Mouse (Mus musculus) MEL (cell line): ENCODE data around the gene Htr3b. TPM values are rescaled to one million over a fixed set of nuclear protein-coding genes. Genes with fewer than 3 reads are reported as not detected.
A peak's percentile ranks its signal among the peaks of the same experiment; 100 is the strongest.

Source experiments
- DNase-seq: peaks from one replicate; pipeline ENCODE4 v3.0.0; 2011; ENCODE audit warnings: low read depth, low spot score
- H3K27ac ChIP-seq: 2 replicates; pipeline ENCODE4 v1.5.1; 2012; ENCODE audit warnings: low read depth, mild to moderate bottlenecking, control low read depth, low read length, moderate library complexity; ENCODE audit not compliant: control insufficient read depth
- H3K27me3 ChIP-seq, 2 experiments: fragments of 150-350 bp in 1 of 2; sonication (generic) in 1 of 2; 2 replicates each; pipeline ENCODE4 v1.6.1; 2012; ENCODE audit warnings: low read length in 2 of 2, mild to moderate bottlenecking in 2 of 2, improper control_type of control experiment in 1 of 2, moderate library complexity in 1 of 2; ENCODE audit not compliant: insufficient read depth in 2 of 2, control insufficient read depth in 1 of 2
- H3K36me3 ChIP-seq, 2 experiments: 2 replicates each; pipeline ENCODE4 v1.6.1; 2012 to 2014; ENCODE audit warnings: low read length in 2 of 2, improper control_type of control experiment in 1 of 2, inconsistent platforms in 1 of 2, mild to moderate bottlenecking in 1 of 2; ENCODE audit not compliant: insufficient read depth in 2 of 2, control insufficient read depth in 1 of 2
- H3K4me1 ChIP-seq, 2 experiments: fragments of 150-350 bp in 1 of 2; sonication (generic) in 1 of 2; 2 replicates each; pipeline ENCODE4 v1.6.1; 2012; ENCODE audit warnings: low read length in 2 of 2, improper control_type of control experiment in 1 of 2, mild to moderate bottlenecking in 1 of 2; ENCODE audit not compliant: insufficient read depth in 2 of 2, control insufficient read depth in 1 of 2
- H3K4me3 ChIP-seq, 2 experiments: fragments of 150-350 bp in 1 of 2; sonication (generic) in 1 of 2; 2 replicates each; pipeline ENCODE4 v1.5.1; 2012; ENCODE audit warnings: low read depth in 2 of 2, low read length in 2 of 2, mild to moderate bottlenecking in 2 of 2, moderate library complexity in 2 of 2, control low read depth in 1 of 2, improper control_type of control experiment in 1 of 2; ENCODE audit not compliant: control insufficient read depth in 1 of 2, insufficient read depth in 1 of 2
- H3K79me2 ChIP-seq: 2 replicates; pipeline ENCODE4 v1.6.1; 2012; ENCODE audit warnings: mild to moderate bottlenecking, low read length, moderate library complexity; ENCODE audit not compliant: control insufficient read depth, poor library complexity, insufficient read depth
- H3K9ac ChIP-seq: 2 replicates; pipeline ENCODE4 v1.6.1; 2012; ENCODE audit warnings: low read depth, mild to moderate bottlenecking, control low read depth, low read length, moderate library complexity; ENCODE audit not compliant: control insufficient read depth, poor library complexity, severe bottlenecking
- H3K9me3 ChIP-seq: fragments of 150-350 bp; sonication (generic); replicated peaks from 2 replicates; pipeline ENCODE4 v1.6.1; 2012; ENCODE audit warnings: mild to moderate bottlenecking, low read length, improper control_type of control experiment, moderate library complexity; ENCODE audit not compliant: insufficient read depth
- CHD1 ChIP-seq: IDR thresholded peaks from 2 replicates; pipeline ENCODE4 v1.6.1; 2012; ENCODE audit warnings: low read depth, mild to moderate bottlenecking, inconsistent platforms, low read length, improper control_type of control experiment
- CTCF ChIP-seq, 3 experiments: IDR thresholded peaks in 2 of 3; conservative IDR thresholded peaks in 1 of 3; 2 replicates each; pipeline ENCODE4 v1.5.1; 2011 to 2012; ENCODE audit warnings: low read length in 3 of 3, low read depth in 2 of 3, mild to moderate bottlenecking in 2 of 3, improper control_type of control experiment in 1 of 3, inconsistent platforms in 1 of 3, mixed read lengths in 1 of 3, moderate library complexity in 1 of 3; ENCODE audit not compliant: control insufficient read depth in 1 of 3, insufficient read depth in 1 of 3, poor library complexity in 1 of 3, severe bottlenecking in 1 of 3
- E2F4 ChIP-seq: IDR thresholded peaks from 2 replicates; pipeline ENCODE4 v1.6.1; 2011; ENCODE audit warnings: low read depth, low read length, improper control_type of control experiment, borderline replicate concordance
- GABPA ChIP-seq: IDR thresholded peaks from 2 replicates; pipeline ENCODE4 v1.6.1; 2012; ENCODE audit warnings: low read depth, mild to moderate bottlenecking, inconsistent platforms, low read length, improper control_type of control experiment, moderate library complexity
- GATA1 ChIP-seq: IDR thresholded peaks from 2 replicates; pipeline ENCODE4 v1.6.1; 2011; ENCODE audit warnings: low read depth, low read length, improper control_type of control experiment
- HCFC1 ChIP-seq: IDR thresholded peaks from 2 replicates; pipeline ENCODE4 v1.6.1; 2012; ENCODE audit warnings: low read depth, mild to moderate bottlenecking, inconsistent platforms, low read length, improper control_type of control experiment, moderate library complexity
- MAFK ChIP-seq: IDR thresholded peaks from 2 replicates; pipeline ENCODE4 v1.6.1; 2011; ENCODE audit warnings: low read depth, mild to moderate bottlenecking, low read length, improper control_type of control experiment, borderline replicate concordance
- MAX ChIP-seq: IDR thresholded peaks from 2 replicates; pipeline ENCODE4 v1.6.1; 2011; ENCODE audit warnings: low read length, improper control_type of control experiment
- MEF2A ChIP-seq: IDR thresholded peaks from 2 replicates; pipeline ENCODE4 v1.6.1; 2014; ENCODE audit warnings: low read depth, mild to moderate bottlenecking, inconsistent platforms, low read length, improper control_type of control experiment; ENCODE audit not compliant: poor library complexity, insufficient replicate concordance, severe bottlenecking; ENCODE audit errors: extremely low read depth
- MXI1 ChIP-seq: IDR thresholded peaks from 2 replicates; pipeline ENCODE4 v1.6.1; 2011; ENCODE audit warnings: mild to moderate bottlenecking, low read depth, low read length, improper control_type of control experiment
- MYB ChIP-seq: IDR thresholded peaks from 2 replicates; pipeline ENCODE4 v1.6.1; 2011; ENCODE audit warnings: mild to moderate bottlenecking, low read depth, low read length, improper control_type of control experiment
- MYC ChIP-seq: IDR thresholded peaks from 2 replicates; pipeline ENCODE4 v1.6.1; 2011; ENCODE audit warnings: low read depth, mild to moderate bottlenecking, low read length, improper control_type of control experiment, moderate library complexity
- NELFE ChIP-seq: IDR thresholded peaks from 2 replicates; pipeline ENCODE4 v1.6.1; 2011; ENCODE audit warnings: low read depth, low read length, improper control_type of control experiment
- NRF1 ChIP-seq: IDR thresholded peaks from 2 replicates; pipeline ENCODE4 v1.6.1; 2014; ENCODE audit warnings: low read depth, mild to moderate bottlenecking, inconsistent platforms, low read length, improper control_type of control experiment, moderate library complexity; ENCODE audit not compliant: poor library complexity, insufficient read depth, severe bottlenecking
- POLR2A ChIP-seq, 2 experiments: IDR thresholded peaks; 2 replicates each; pipeline ENCODE4 v1.6.1; 2011 to 2012; ENCODE audit warnings: low read length in 2 of 2, mild to moderate bottlenecking in 2 of 2, control low read depth in 1 of 2, improper control_type of control experiment in 1 of 2, low read depth in 1 of 2, moderate library complexity in 1 of 2; ENCODE audit not compliant: control insufficient read depth in 1 of 2, insufficient read depth in 1 of 2, poor library complexity in 1 of 2
- RAD21 ChIP-seq: IDR thresholded peaks from 2 replicates; pipeline ENCODE4 v1.6.1; 2011; ENCODE audit warnings: mild to moderate bottlenecking, low read depth, low read length, improper control_type of control experiment
- RCOR1 ChIP-seq: IDR thresholded peaks from 2 replicates; pipeline ENCODE4 v1.6.1; 2012; ENCODE audit warnings: low read depth, mild to moderate bottlenecking, inconsistent platforms, low read length, improper control_type of control experiment
- SIN3A ChIP-seq: IDR thresholded peaks from 2 replicates; pipeline ENCODE4 v1.6.1; 2012; ENCODE audit warnings: low read length, improper control_type of control experiment, inconsistent platforms
- SMC3 ChIP-seq: IDR thresholded peaks from 2 replicates; pipeline ENCODE4 v1.6.1; 2011; ENCODE audit warnings: low read depth, low read length, improper control_type of control experiment
- TAL1 ChIP-seq: IDR thresholded peaks from 2 replicates; pipeline ENCODE4 v1.6.1; 2012; ENCODE audit warnings: mild to moderate bottlenecking, inconsistent platforms, low read length, moderate library complexity, mixed read lengths
- TBP ChIP-seq: IDR thresholded peaks from 2 replicates; pipeline ENCODE4 v1.8.0; 2011; ENCODE audit warnings: low read depth, low read length, improper control_type of control experiment
- TCF12 ChIP-seq: IDR thresholded peaks from 2 replicates; pipeline ENCODE4 v1.6.1; 2014; ENCODE audit warnings: low read depth, mild to moderate bottlenecking, inconsistent platforms, low read length, improper control_type of control experiment, moderate library complexity
- ZC3H11A ChIP-seq: IDR thresholded peaks from 2 replicates; pipeline ENCODE4 v1.6.1; 2012; ENCODE audit warnings: low read depth, mild to moderate bottlenecking, inconsistent platforms, low read length, improper control_type of control experiment
- polyA plus RNA-seq, 2 experiments: library from polyadenylated mRNA; stranded (reverse) in 1 of 2; unstranded in 1 of 2; fragments of >175 nt in 1 of 2; fragments of >200 nt in 1 of 2; gene quantifications; 2 replicates each; pipeline versions ENCODE4 v1.2.1 to v1.2.4; 2012; ENCODE audit warnings: low replicate concordance in 2 of 2, low read depth in 1 of 2; ENCODE audit not compliant: insufficient read length in 2 of 2, insufficient read depth in 1 of 2, missing spikeins in 1 of 2
- total RNA-seq: library from RNA; depleted of rRNA; stranded (reverse); fragments of 300-350 nt; gene quantifications from 2 replicates; pipeline ENCODE4 v1.2.3, GENCODE M21; 2012

The Htr3b gene
- total and polyA plus RNA-seq, 3 experiments: not detected

DNA sequence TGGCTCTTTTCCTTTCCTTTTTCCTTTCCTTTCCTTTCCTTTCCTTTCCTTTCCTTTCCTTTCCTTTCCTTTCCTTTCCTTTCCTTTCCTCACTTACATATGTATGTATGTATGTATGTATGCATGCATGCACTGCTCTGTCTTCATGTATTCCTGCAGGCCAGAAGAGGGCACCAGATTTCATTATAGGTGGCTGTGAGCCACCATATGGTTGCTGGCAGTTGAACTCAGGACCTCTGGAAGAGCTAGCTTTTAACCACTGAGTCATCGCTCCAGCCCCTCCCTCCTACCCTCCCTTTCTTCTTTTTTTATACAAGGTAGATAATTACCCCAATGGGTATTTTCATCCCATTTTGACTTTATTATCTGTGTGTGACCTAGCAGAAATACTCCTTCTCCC, 30.9 kb upstream of the Htr3b start:
- Histone ChIP-seq H3K27ac (no peak overlapping the region), H3K9me3 (no peaks in the 10 kb centered on the region), H3K79me2 (no peaks in the 10 kb centered on the region)
- peak; percentile 24; the same call in 1 of the 2 replicates for TF ChIP-seq SMC3
- no peak for TF ChIP-seq TBP
- TF ChIP-seq CTCF (IDR thresholded peaks at IDR 0.05 in 2 of 3, conservative IDR thresholded peaks at IDR 0.05 in 1 of 3; ENCODE audit: control insufficient read depth in 1 of 3, insufficient read depth in 1 of 3, low read depth in 2 of 3, low read length in 3 of 3, poor library complexity in 1 of 3, severe bottlenecking in 1 of 3): peak in 2 of 3 experiments; percentile 23 to 39; a peak in 2 of 6 replicates
- TF ChIP-seq MYB: no peak
- TF ChIP-seq RAD21: peak; percentile 9
- TF ChIP-seq, all 39 proteins: peak for 3
- Histone ChIP-seq H3K4me3 (no peak overlapping the region), H3K4me1 (no peaks in the 10 kb centered on the region), H3K36me3 (no peaks in the 10 kb centered on the region), H3K27me3 (no peaks in the 10 kb centered on the region), H3K9ac (no peak overlapping the region)
- DNase-seq: peak; percentile 45

DNA sequence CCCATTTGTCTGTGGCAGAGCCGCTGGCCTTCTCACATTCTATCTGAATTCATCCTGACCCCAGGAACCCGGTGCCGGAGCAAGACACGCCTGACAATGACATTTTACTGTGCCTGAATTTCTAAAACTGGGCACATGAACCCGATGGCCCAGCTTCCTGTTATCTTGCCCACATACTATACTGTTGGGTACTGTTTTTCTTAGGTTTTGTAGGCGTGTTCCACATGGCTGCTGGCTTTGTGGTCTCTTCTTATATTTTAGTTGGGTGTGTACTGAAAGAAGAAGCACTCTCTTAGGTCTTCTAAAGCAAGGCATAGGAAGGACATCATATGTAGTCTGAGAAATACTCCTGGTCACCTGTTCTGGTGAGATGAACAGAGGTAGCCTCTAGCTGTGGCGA, 30.0 kb upstream of the Htr3b start:
- Histone ChIP-seq H3K27me3 (no peaks in the 10 kb centered on the region), H3K4me1 (no peaks in the 10 kb centered on the region), H3K9me3 (no peaks in the 10 kb centered on the region)
- TF ChIP-seq MXI1 (no peak), POLR2A (IDR thresholded peaks at IDR 0.05; ENCODE audit: control insufficient read depth in 1 of 2, insufficient read depth in 1 of 2, low read depth in 1 of 2, low read length in 2 of 2, poor library complexity in 1 of 2) (no peak), CHD1 (no peak), MAX (no peak), ZC3H11A (no peak), TAL1 (no peak), NRF1 (no peak), HCFC1 (no peak), MAFK (no peak), SIN3A (no peak), RAD21 (no peak), E2F4 (no peak), MEF2A (no peak), RCOR1 (no peak), GABPA (no peak), GATA1 (no peak), MYC (no peak), TCF12 (no peak), NELFE (no peak)
- TF ChIP-seq, all 39 proteins: peak for 0
- no peak overlapping the region for H3K9ac ChIP-seq
- DNase-seq: no peak
- no peaks in the 10 kb centered on the region for H3K79me2 ChIP-seq
- no peaks in the 10 kb centered on the region for H3K36me3 ChIP-seq
- H3K4me3 ChIP-seq: no peak overlapping the region
- H3K27ac ChIP-seq: no peak overlapping the region
